Mouse (Mus musculus) layer of hippocampus, adult 9-10 months (tissue): ENCODE results near the gene Ppm1m.

Experiments used
- DNase-seq: peaks from one replicate; pipeline ENCODE4 v3.0.0; 2022; ENCODE audit warnings: low spot score

Ppm1m gene

GRCm38 (mm10) chr9:106157623-106157925 is 42.0 kb downstream of the Ppm1m start:
- DNase-seq, result no peak

- no peak for DNase-seq
These were observed 42.5 kb downstream of the Ppm1m start for GRCm38 (mm10) chr9:106156921-106157622.

- no peak for DNase-seq
These were observed 43.1 kb downstream of the Ppm1m start for GRCm38 (mm10) chr9:106156419-106156818.

DNA sequence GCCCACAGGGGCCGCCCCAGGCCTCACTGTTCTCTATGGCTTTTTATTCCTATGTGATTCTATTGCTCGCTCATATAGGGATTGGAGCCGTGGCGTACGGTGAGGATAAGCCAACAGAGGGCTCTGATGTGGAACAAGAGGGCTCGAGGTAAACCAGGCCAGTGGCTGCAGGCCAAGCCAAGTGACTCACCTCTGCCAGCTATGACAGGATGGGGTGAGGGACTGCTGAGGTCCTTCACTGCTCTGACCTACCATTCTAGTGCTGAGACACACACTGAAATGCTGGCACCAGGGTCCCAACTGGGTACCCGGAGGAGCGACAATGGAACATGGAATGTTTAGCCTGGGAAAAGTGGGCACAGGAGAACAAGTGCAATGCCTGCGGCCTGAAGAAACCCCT is 45.4 kb downstream of the Ppm1m start:
- no peak for DNase-seq

DNA sequence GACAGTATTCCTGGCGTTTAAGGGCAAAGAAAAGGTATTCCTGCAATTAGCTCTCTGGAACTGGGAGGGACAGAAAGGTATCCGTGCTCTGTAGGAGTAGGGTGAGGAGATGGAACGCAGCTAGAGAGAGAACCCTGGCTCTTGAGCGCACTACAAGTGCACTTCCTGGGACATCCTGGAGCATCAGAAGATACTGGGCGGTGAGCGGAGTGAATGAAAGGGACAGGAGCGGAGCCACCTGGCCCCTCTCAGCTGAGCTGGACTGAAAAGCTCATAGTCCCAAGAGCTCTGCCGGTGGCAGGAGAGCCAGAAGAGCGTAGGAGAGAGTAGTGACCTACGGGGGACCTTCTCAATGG is 50.2 kb downstream of the Ppm1m start:
- no peak for DNase-seq

DNA sequence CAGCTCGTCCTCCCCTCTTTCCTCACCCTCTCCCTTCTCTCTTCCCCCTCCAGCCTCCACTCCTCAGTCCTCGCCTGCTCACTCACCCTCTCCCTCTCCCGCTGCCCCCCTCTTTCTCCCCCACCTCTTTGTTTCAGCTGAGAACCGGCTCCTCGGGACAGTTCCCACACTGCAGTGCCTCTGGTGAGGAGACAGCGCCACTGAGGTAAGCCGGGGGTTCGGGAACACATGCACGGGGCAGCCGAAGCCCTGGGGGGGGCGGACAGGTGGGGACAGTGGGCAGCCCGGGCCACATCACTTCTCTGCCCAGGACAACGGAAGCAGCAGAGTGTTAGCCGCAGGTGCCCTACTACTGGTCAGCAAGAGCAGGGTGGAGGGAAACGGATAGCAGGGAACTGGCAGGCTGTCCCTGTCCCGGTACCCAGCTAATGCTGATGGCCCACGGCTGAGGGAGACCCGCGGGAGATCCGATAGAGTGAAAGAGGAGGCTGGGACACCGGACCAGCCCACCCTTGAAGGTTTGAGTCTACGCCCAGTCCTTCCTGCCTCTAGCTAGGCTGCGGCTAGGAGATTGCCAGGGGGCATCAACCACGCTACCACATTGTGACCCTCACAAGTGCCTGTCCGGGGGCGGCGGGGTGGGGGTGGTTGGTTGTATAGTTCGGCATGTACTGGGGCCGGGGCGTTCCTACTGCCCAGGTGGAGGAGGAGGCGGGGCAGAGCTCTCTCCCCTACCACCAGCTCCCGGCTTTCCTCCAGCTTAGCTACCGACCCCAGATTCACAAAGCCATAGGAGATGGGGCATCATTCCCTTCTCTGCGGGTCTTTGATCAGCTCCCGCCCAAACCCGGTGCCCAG is 50.8 kb downstream of the Ppm1m start:
- DNase-seq, result no peak

GRCm38 (mm10) chr9:106147851-106148431 is 51.6 kb downstream of the Ppm1m start:
- no peak for DNase-seq

- no peak for DNase-seq
These were observed 52.3 kb downstream of the Ppm1m start for GRCm38 (mm10) chr9:106147281-106147680.

GRCm38 (mm10) chr9:106145582-106145981 is 54.0 kb downstream of the Ppm1m start:
- DNase-seq, result no peak
